Mouse (Mus musculus) thymus, postnatal 25 days (tissue): ENCODE measurements around the gene Zc3h13.

ENCODE experiments used
- DNase-seq: peaks from one replicate; pipeline ENCODE4 v3.0.0; 2022

Gene Zc3h13

DNA sequence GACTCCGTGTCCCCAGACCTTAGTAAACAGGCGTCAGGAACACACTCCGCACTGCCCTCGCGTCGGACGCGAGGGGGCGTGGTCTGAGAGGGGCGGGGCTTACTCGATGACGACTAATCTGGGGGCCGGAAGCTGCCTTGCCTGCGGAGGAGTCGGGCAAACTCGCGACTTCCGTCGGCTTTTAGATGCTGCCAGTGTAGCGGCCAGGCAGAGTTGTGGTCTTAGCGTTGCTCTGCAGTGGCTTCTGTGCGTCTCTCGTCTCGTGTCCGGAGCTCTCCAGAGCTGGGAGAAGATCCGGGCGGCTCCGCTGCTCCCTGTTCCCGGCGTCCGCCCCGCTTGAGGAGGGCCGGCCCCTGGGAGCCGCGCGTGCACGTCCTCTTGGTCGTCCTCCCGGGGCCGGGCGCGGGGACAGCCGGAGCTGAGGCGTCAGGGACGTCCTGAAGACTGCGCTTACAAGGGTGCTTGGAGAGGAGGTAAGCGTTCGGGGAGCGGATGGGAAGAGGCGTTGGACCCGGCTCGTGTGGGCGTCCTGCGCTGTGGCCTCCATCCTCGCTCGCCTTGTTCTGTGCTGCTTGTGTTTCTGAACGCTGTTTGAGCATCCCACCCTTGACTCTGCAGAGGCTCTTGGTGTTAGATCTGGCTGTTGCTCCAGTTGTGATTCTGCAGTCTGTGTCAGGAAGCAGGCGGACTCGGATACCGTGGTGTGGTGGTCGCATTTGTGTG is at the start of gene Zc3h13:
TSS of gene Zc3h13 (plus strand) at position 181 of the 723 bp plus-strand sequence.
- DNase-seq: peak; percentile 97

DNA sequence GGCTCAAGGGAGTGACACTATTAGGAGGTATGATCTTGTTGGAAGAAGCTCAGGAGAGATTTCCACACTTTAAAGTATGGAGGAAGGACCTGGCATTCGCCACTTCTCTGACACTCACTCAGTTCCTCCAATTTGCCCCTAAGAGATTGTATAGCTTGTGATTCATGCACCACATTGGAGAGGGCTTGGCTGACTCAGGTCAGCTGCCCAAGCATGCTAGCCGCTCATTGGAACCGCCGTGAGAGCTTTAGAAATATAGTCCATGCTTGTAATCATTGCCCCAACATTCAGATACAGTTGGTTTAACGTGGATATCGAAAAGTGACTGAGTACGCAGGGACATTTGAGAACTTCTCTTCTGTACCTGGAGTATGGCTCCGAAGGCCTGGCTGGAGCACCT is 48.6 kb upstream of the Zc3h13 start:
- DNase-seq: no peak

DNA sequence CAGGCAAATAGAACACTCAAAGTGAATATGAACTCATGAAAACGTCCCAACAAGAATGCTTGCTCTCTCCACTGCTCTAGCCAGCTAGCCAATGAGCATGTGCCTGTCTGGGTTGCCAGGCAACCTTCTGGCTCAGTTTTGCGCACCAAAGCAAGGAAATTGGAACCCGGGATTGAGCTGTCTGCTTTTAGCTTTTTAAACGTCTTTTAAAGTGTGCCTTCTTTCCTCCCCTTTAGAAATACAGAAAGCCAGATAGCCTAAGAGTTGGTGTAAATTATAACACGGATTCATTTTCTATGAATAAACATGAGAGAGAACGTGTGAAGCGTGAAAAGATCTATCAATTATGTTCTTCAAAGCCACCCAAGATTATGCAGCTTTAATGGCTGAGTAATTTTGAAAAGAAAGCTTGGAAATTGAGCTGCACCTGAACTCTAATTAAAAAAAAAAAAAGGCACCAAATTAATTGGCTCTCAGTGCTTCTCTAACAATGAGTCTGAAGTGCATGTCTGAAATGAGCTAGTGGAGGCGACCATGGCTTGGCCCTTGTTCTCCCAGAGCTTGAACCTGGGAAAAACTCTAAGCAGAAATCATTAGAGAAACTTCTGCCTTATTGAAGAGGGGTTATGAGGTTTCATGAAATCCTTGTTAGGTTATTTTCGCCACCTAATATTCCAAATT is 48.1 kb upstream of the Zc3h13 start:
- DNase-seq: no peak

DNA sequence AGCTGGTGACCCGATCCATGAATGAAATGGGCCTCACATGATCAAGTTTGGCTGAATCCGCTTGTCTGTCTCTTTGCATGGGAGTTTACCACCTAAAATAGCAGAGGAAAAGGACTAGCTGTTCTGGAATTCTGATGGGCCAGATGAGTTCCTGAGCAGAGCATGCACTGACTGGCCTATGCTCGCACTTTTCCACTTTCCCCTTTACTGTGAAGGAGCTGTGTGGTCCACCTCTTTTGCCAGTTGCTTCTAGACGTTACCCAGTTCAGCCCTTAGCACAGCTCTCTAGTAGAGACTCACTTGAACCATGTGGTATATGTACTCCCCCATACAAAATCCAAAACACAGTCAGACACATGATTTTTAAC is 47.6 kb upstream of the Zc3h13 start:
- no peak for DNase-seq

DNA sequence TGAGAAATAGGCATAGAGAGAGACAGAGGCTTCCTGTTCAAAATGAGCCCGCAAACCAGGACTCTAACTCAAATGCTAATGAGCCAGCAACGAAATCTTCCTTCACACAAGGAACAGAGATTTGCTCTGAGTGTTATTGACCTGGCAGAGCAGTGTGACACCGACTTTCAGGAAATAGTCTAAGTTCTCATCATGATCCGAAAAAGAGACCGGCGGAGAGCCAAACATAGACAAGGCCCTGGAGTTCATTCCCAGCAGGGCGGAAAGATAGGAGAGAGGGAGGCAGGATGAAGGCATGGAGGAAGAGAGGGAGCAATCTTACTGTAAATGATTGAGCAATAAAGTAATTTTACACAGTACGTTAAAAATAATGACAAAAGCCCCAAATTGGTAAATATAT is 47.1 kb upstream of the Zc3h13 start:
- no peak for DNase-seq

DNA sequence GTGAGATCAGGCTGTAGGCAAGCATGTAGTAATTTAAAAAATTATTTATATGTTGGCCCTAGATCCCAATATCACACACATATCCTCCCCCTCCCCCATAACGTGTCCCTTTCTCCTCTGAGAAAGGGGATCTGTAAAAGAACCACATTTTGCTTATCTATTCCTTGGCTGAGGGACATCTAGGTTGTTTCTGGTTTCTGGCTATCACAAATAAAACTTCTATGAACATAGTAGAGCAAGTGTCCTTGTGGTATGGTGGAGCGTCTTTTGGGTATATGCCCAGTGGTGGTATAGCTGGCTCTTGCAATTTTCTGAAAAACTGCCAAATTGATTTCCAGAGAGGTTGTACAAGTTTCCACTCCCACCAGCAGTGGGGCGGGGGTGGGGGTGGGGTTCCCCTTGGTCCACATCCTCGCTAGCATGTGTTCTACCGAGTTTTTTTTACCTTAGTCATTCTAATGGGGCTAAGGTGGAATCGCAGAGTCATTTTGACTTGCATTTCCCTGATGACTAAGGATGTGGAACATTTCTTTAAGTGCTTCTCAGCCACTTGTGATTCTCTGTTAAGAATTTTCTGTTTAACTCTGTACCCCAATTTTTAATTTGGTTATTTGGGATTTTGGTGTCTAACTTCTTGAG is 46.0 kb upstream of the Zc3h13 start:
- DNase-seq: no peak

DNA sequence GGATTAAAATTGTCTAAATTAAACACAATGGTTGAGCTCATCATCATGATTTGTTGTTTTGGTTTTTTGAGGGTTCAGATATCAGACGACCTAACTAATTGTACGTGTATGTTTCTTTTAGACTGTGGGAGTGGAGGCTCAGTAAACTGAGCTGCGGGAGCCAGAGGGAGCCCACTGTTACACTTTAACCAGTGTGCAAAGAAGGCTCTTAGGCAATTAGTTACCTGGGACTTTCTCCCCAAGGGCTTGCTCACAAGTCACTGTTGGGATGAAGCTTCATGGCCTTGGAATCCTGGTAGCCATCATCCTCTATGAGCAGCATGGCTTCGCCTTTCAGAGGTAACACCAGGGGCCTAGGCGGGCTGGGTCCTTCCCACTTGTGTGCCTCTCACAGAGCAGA is 42.1 kb upstream of the Zc3h13 start, which contains the start of gene Cpb2:
TSS of gene Cpb2 (plus strand) at position 201 of the 400 bp plus-strand sequence.
- no peak for DNase-seq

DNA sequence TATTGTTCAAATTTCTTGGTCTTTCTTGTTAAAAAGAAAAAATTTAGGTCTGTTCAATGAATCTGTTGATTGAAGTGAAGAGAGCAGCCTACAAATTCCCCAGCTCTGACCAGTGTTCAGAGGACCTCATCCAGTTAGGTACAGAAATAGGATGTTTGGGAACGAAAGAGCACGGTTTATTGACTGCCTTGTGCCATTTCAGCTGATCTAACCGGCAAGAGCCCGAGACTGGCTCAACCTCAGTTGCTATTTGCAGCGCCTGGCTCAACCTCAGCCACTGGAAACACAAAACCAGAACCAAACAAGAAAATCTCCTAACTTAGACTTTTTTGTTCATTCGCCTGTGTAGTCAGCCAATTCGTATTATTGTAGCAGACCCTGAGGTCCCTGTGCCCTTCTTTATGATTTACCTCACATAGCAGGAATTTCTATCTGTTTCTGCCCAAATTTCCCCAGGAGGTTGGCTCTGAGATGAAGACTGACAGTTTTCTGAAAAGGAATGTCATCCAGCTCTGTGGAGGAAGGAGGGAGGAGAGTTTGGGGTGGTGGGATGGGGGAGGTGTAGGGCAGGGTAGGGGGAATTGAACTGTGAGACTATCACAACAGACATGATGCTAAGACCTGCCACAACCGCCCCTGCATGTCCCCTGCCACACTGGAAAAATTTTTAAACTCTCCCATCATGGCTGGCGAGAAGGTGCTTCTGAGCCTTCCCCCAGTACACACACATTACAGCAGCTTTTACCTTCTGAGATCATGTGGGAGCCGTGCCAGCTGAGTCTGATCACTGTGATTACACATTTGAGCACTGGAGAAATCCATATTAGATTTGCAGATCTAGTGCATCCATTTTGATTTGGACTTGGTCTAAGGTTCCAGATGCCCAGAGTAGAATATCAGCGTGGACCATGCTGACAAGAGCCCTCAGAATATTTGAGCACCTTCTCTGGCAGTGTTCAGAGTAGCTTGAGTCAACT is 37.9 kb upstream of the Zc3h13 start:
- DNase-seq: no peak

DNA sequence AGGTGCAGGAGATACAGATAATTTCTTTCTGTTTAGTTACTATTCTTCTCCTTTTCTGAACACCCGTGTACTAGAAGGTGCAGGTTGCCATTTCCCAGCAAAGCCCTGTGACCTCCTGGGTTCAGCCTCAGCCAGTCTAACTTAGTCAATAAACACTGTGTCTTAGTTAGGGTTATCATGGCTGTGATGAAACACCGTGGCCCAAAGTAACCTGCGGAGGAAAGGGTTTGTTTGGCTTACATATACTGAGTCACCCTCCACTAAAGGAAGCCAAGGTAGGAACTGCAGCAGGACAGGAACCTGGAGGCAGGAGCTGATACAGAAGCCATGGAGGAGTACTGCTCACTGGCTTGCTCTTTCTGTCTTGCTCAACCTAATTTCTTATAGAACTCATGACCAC is 33.7 kb upstream of the Zc3h13 start:
- no peak for DNase-seq

DNA sequence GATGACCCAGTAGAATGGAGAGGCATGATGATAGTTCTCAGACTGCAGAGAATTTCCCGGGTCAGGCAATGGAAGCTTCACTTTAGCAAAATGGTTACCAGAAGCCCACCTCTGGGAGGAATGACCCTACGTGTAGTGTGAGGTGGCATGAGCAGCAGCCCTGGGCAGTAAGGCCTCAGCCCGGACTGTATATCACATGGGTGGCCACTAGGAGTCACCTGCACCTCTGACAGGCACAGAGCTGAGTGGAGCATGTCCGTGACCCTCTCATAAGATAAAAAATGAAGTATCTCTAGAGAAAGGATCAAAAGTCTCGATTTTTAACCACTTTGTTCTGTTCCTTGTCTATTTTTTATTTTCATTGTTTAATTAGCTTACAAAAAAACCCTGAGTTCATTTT is 27.7 kb upstream of the Zc3h13 start:
- DNase-seq: peak; percentile 4

DNA sequence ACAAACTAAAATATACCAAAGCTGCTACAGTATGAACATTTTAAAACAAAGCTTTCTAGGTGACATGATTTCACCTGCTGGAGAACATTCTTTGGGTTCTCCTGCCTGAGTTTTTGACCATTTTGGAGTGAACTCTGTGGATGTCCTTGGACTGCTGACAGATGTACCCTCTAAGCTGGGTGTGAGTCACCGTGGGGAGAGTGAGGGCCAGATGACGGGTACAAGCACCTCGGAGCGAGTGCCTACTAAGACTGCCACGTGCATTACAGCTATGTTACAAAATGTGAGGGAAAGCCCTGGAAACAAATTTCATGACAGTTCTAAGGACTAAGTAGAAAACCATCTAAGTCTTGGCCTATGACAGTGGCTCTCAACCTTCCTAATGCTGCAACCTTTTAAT is 14.6 kb upstream of the Zc3h13 start:
- no peak for DNase-seq

DNA sequence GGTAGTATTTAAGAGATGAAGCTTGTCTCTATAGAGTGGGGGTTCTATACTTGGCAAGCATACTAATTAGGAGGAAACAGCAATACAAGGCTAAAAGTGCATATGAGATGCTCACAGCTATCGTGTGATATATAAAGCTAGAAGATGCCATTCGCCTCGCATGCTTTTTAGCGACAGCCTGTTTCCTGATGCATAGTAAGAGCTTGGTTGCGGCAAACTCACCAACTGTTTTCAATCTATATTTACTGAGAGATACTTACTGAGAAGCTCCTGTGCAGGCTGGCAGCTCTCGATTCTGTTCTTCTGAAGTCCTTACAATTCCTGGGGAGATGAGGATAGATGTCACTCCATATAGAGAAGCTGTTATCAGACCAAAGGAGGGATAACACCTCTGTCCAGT is 4.5 kb upstream of the Zc3h13 start:
- DNase-seq: no peak

DNA sequence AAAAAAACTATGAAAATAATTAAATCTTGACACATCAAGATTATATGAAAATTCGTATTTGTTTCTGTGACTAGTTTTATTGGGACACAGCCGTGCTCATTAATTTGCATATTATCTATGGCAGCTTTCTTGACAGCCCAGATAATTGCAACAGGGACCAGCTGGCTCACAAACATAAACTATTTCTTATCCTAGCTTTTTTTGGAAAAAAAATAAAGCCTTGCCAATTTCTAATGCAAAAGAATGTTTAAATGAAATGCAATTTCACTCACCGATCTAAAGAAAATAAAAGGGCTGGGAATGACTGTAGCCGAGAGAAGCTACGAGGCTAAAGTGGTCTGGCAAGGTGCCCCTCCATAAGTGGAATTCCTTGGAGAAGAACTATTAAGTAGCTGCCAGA is 3.8 kb upstream of the Zc3h13 start:
- no peak for DNase-seq

DNA sequence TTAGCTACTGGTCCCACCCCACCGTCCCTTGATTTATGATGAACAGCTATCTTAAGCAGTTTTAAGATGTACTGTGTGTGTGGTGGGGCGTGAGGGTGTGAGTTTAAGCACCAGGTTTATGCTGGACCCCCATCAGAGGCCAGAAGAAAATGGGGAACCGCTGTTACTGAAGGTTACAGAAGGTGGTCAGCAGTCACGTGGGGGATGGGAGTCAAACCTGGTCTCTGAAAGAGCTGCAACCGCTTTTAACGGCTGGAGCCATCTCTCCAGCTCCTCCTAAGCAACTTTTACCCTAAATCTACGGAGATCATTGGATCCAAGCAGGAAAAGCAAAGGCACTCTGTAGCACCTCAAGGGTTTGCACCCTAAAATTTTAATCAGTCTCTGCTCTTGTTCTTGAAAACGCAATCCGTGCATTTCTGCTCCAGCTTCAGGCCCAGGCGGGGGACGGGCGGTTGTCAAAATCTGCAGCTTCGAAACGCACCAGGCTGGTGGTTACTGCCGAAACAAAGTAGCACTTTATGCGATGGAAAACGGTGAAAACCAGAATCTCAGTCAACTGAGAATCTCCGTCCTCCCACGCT is 472 bp upstream of the Zc3h13 start:
- no peak for DNase-seq

DNA sequence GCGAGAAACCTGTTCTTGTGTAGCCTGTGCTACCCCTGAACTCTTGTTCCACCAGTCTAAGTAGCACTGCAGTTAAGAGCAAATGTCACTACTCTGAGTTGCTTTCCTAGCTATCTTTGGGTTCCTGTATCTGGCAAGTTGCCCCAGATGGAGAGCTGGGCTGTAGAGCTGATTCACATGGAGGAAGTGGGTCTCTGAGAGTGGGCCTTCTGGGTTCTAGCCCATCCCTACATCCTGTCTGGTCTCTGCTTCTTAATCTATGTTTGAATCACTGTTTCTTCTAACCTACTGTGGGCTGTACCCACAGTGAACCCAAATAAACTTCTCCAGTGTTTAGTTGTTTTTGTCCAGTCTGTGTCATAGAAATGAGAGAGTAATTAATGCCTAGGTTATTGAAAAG is 16.9 kb downstream of the Zc3h13 start:
- no peak for DNase-seq

DNA sequence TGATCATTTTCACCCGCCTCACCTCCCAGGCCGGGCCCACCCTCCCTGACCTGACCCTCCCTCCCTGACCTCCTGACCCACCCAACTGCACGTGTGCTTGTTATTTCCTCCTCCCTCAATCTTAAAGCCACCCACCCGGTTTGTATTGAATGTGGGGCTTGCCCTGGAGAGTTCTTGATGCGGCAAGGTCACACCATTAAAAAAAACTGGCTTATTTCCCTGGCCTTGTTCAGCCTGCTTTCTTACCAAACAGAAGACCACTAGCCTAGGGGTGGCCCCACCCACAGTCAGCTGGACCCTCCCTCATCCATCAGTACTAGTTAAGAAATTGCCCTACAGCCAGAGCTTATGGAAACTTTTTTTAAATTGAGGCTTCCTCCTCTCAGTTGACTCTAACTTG is 19.6 kb downstream of the Zc3h13 start:
- DNase-seq: no peak

DNA sequence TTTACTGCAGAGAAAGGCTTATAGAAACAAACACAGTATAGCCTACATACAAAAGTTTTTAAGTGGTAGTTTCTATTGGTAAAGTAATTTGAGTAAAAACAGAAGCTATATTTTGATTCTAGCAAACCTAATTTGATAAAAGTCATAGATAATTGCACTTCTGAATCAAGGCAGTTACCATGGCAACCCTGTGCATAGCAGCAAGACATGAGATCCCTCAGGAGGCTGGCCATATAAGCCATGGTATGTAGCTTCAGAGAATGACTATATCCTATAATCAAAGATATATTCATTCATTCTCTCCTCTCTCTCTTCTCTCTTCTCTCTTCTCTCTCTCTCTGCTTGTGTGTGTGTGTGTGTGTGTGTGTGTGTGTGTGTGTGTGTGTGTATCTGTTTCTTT is 23.7 kb downstream of the Zc3h13 start:
- DNase-seq: no peak

DNA sequence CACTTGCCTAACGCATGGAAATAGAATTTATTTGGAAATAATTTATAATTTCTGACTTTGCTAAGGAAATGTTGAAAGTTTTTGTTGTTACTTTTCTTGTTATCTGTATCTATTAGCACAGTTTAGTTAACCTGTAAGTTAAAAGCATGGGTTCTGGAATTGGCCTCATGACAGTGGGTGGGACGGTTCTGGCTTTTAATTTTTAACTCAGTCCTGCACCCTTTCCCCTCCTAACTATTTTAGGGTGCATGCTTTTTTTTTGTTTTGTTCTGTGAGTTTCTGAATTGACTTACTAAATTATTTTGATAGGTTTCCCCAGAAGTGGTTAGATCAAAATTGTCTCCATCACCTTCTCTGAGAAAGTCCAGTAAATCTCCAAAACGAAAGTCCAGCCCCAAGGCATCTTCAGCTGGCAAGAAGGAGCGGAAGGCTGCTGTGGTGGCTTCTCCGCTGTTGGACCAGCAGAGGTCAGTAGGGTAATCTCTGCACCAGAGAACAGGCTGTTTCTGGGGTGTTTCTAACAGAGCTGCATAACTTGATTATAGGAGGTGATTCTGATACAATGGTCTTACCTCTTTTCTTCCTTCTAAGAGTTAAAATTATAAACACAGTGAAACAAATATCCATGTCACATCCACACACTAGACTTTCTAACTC is 25.3 kb downstream of the Zc3h13 start:
- no peak for DNase-seq

DNA sequence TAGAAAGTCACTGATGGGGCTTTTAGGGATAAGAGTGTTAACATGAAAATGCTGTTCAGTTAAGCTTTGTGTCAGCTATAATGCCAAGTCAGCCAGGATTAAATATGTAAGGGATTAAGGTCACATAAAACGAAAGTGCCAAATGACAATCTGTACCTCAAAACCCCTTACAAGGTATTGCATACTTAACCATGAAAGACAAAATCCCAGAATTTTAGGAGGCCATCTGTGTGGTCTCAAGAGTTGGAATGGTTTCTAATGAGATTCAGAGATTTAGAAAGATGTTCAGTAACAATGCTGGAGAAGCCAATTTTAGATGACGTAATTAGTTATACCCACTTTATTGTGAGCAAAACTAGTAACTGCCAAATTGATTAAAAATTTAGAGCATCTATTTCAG is 30.3 kb downstream of the Zc3h13 start:
- DNase-seq: no peak

DNA sequence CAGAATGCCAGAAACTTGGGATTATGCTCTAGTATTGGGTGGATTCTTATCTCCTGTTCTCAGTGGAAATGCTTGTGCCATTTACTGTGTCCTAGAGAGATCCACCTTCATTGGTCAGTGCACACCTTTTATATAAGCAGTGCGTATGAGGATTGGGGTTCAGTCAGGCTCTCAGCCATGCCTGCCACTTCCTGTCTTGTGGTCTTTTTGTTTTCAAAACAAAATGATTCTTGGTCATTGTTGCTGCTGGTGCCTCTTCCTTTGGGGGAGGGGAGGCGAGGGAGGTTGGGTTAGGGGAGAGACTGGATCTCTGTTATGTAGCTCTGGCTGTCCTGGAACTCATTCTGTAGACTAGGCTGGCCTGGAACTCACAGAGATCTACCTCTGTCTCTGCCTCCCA is 34.6 kb downstream of the Zc3h13 start:
- no peak for DNase-seq

DNA sequence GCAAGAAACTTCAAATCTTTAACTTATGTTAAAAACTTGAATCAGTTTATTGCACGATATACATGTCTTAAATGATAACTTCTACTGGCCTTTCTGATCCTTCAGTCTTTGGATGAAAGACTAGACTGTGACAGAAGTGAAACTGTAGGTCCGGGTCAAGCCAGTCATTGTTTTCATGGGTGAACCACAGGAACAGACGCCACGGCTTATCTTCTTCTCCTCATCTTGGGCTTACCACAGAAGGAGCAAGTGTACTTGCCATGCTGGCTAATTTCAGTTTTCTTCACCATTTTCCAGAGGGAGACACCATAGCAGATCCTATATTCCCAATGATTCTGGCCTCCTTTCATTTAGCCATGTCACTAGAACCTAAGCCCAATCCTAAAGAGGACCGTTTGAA is 36.1 kb downstream of the Zc3h13 start:
- no peak for DNase-seq

DNA sequence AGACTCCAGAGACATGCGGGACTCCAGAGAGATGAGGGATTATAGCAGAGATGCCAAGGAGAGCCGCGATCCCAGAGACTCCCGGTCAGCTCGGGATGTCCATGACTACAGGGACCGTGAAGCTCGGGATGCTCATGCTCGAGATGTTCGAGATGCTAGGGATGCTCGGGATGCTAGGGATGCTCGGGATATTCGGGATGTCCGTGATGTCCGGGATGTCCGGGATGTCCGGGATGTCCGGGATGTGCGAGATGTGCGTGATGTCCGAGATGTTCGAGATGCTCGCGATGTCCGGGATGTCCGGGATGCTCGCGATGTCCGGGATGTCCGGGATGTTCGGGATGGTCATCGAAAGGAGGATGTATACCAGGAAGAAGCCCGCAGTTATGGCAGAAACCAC is 39.2 kb downstream of the Zc3h13 start:
- no peak for DNase-seq
